Mouse (Mus musculus) gastrocnemius, postnatal 36 days (tissue): Measurements from ENCODE around the gene Phactr4. TPM values are rescaled to one million over a fixed set of nuclear protein-coding genes. Genes with fewer than 3 reads are reported as not detected.
A peak's percentile ranks its signal among the peaks of the same experiment; 100 is the strongest.

Experiments
- DNase-seq, 2 experiments: peaks; one replicate each; pipeline ENCODE4 v3.0.0; 2022
- intact Hi-C: fragments of 180-260 bp; cut with DNase I; formaldehyde crosslinking; loops from one replicate; pipeline ENCODE4 v1.15.1; 2025
- long read RNA-seq, 2 experiments: library from polyadenylated mRNA; stranded (forward); transcript quantifications; one replicate each; pipeline ENCODE4 v2.0.0; 2021
- total RNA-seq, 2 experiments: library from RNA; stranded (reverse); gene quantifications; 2 replicates each; pipeline ENCODE4 v1.2.3; 2021

The Phactr4 gene
- 10 to 100 TPM; 10.6 to 11.4 TPM for total RNA-seq
- long read RNA-seq, experiment 1, partial matches to known transcripts: 0 of 2 reads
- long read RNA-seq, experiment 1, other reads (novel, unspliced or antisense): 2 of 2 reads
- long read RNA-seq, experiment 2, full-length matches to known transcripts: 1 of 9 reads
- long read RNA-seq, experiment 2, partial matches to known transcripts: 1 of 9 reads
- long read RNA-seq, experiment 2, other reads (novel, unspliced or antisense): 7 of 9 reads

- intact Hi-C loops: loop anchor here (5.0 kb wide), 1 partner anchor 90 kb away; the partner anchor contains the start of gene Sesn2
Measured at GRCm38 (mm10) chr4:132421923-132422782, at the start of gene Phactr4. Gene Phactr4 (minus strand): TSS chr4:132422489.

GRCm38 (mm10) chr4:132469873-132470272, 47.6 kb upstream of the Phactr4 start:
- no peak for DNase-seq
- intact Hi-C loops: no loop called here

More at GRCm38 (mm10) chr4:132421923-132422782, at the start of gene Phactr4:
- DNase-seq: peak; percentile 94 to 98

GRCm38 (mm10) chr4:132464255-132464613, 41.9 kb upstream of the Phactr4 start:
- intact Hi-C loops: no loop called here
- DNase-seq: no peak

- intact Hi-C loops: no loop called here
- peak; percentile 84 to 88 for DNase-seq
Measured at GRCm38 (mm10) chr4:132463430-132464254, 41.4 kb upstream of the Phactr4 start, which contains the start of gene Med18. Gene Med18 (minus strand): TSS chr4:132463921.

GRCm38 (mm10) chr4:132462836-132463235, 40.5 kb upstream of the Phactr4 start:
- DNase-seq: no peak
- intact Hi-C loops: no loop called here

- intact Hi-C loops: no loop called here
- DNase-seq: no peak
Measured at GRCm38 (mm10) chr4:132460225-132460624, 37.9 kb upstream of the Phactr4 start.

- intact Hi-C loops: no loop called here
- no peak for DNase-seq
Measured at GRCm38 (mm10) chr4:132455561-132455960, 33.3 kb upstream of the Phactr4 start.

GRCm38 (mm10) chr4:132455146-132455545, 32.9 kb upstream of the Phactr4 start:
- no peak for DNase-seq
- intact Hi-C loops: no loop called here

GRCm38 (mm10) chr4:132454216-132454615, 31.9 kb upstream of the Phactr4 start:
- intact Hi-C loops: no loop called here

GRCm38 (mm10) chr4:132449778-132450177, 27.5 kb upstream of the Phactr4 start:
- DNase-seq: no peak
- intact Hi-C loops: no loop called here

More at GRCm38 (mm10) chr4:132454216-132454615, 31.9 kb upstream of the Phactr4 start:
- DNase-seq: no peak

GRCm38 (mm10) chr4:132446105-132446504, 23.8 kb upstream of the Phactr4 start:
- DNase-seq: no peak
- intact Hi-C loops: no loop called here

- intact Hi-C loops: no loop called here
- no peak for DNase-seq
Measured at GRCm38 (mm10) chr4:132444516-132444915, 22.2 kb upstream of the Phactr4 start.

- DNase-seq: no peak
- intact Hi-C loops: no loop called here
Measured at GRCm38 (mm10) chr4:132437857-132438256, 15.6 kb upstream of the Phactr4 start.

- no peak for DNase-seq
- intact Hi-C loops: no loop called here
Measured at GRCm38 (mm10) chr4:132432717-132433372, 10.6 kb upstream of the Phactr4 start.

GRCm38 (mm10) chr4:132428022-132428542, 5.8 kb upstream of the Phactr4 start:
- DNase-seq: no peak
- intact Hi-C loops: no loop called here

- intact Hi-C loops: no loop called here
- DNase-seq: no peak
Measured at GRCm38 (mm10) chr4:132427493-132427892, 5.2 kb upstream of the Phactr4 start.

- DNase-seq: no peak
- intact Hi-C loops: no loop called here
Measured at GRCm38 (mm10) chr4:132426021-132426420, 3.7 kb upstream of the Phactr4 start.

- intact Hi-C loops: loop anchor here (5.0 kb wide), 1 partner anchor 88 kb away; the partner anchor contains the start of gene Sesn2
Measured at GRCm38 (mm10) chr4:132424765-132425164, 2.5 kb upstream of the Phactr4 start.

GRCm38 (mm10) chr4:132421556-132421922, 750 bp downstream of the Phactr4 start:
- DNase-seq: no peak
- intact Hi-C loops: loop anchor here (5.0 kb wide), 1 partner anchor 91 kb away; the partner anchor contains the start of gene Sesn2

More at GRCm38 (mm10) chr4:132424765-132425164, 2.5 kb upstream of the Phactr4 start:
- DNase-seq: no peak

GRCm38 (mm10) chr4:132420471-132420870, 1.8 kb downstream of the Phactr4 start:
- DNase-seq: no peak
- intact Hi-C loops: loop anchor here (5.0 kb wide), 1 partner anchor 92 kb away; the partner anchor contains the start of gene Sesn2
